Mouse (Mus musculus): ENCODE data around the gene Slamf8. TPM values are rescaled to one million over a fixed set of nuclear protein-coding genes. Genes with fewer than 3 reads are reported as not detected.

Gene Slamf8
- total RNA-seq, 2 experiments from 2014 or later = not detected

- intact Hi-C loops (cut with DNase I) = no loop called here
- DNase-seq (ENCODE audit: extremely low spot score in 1 of 2, low spot score in 2 of 2) = peak; percentile 48 to 70
These were observed 28.9 kb upstream of the Slamf8 start for GRCm38 (mm10) chr1:172619235-172619634.

GRCm38 (mm10) chr1:172618141-172618540 lies 27.8 kb upstream of the Slamf8 start:
- Histone ChIP-seq H3K27ac (no peak overlapping the region), H3K4me3 (no peak overlapping the region)
- no peak for TF ChIP-seq CTCF (IDR thresholded peaks at IDR 0.05)
- DNase-seq (ENCODE audit: extremely low spot score in 1 of 2, low spot score in 2 of 2) = no peak
- intact Hi-C loops (cut with DNase I) = no loop called here

More at GRCm38 (mm10) chr1:172619235-172619634, 28.9 kb upstream of the Slamf8 start:
- Histone ChIP-seq H3K4me3 (no peak overlapping the region), H3K27ac (no peak overlapping the region)
- peak; percentile 84 for TF ChIP-seq CTCF (IDR thresholded peaks at IDR 0.05)

GRCm38 (mm10) chr1:172617365-172618076 lies 27.2 kb upstream of the Slamf8 start:
- intact Hi-C loops (cut with DNase I) = loop anchor here (2.0 kb wide), 1 partner anchor 15 kb away; the partner anchor contains the start of gene Dusp23
- peak overlapping the region; percentile 45; the same call in 1 of the 2 replicates for H3K4me3 ChIP-seq
- no peak overlapping the region for H3K27ac ChIP-seq
- no peak for TF ChIP-seq CTCF (IDR thresholded peaks at IDR 0.05)
- DNase-seq (ENCODE audit: extremely low spot score in 1 of 2, low spot score in 2 of 2) = no peak

- TF ChIP-seq CTCF (IDR thresholded peaks at IDR 0.05) = no peak
- no peak overlapping the region for H3K27ac ChIP-seq
These were observed 26.4 kb upstream of the Slamf8 start for GRCm38 (mm10) chr1:172616537-172617300.

GRCm38 (mm10) chr1:172615412-172615811 lies 25.0 kb upstream of the Slamf8 start:
- H3K4me3 ChIP-seq = no peak overlapping the region
- H3K27ac ChIP-seq = no peak overlapping the region
- intact Hi-C loops (cut with DNase I) = no loop called here
- no peak for TF ChIP-seq CTCF (IDR thresholded peaks at IDR 0.05)
- no peak for DNase-seq (ENCODE audit: extremely low spot score in 1 of 2, low spot score in 2 of 2)

More at GRCm38 (mm10) chr1:172616537-172617300, 26.4 kb upstream of the Slamf8 start:
- intact Hi-C loops (cut with DNase I) = loop anchor here (2.0 kb wide), 1 partner anchor 16 kb away; the partner anchor contains the start of gene Dusp23
- DNase-seq (ENCODE audit: extremely low spot score in 1 of 2, low spot score in 2 of 2) = peak; percentile 32 to 34
- peak overlapping the region; percentile 45 for H3K4me3 ChIP-seq

- no peak overlapping the region for H3K27ac ChIP-seq
- intact Hi-C loops (cut with DNase I) = no loop called here
- no peak for TF ChIP-seq CTCF (IDR thresholded peaks at IDR 0.05)
- H3K4me3 ChIP-seq = no peak overlapping the region
- DNase-seq (ENCODE audit: extremely low spot score in 1 of 2, low spot score in 2 of 2) = no peak
These were observed 24.3 kb upstream of the Slamf8 start for GRCm38 (mm10) chr1:172614654-172615053.

- Histone ChIP-seq H3K27ac (no peak overlapping the region), H3K4me3 (no peak overlapping the region)
- intact Hi-C loops (cut with DNase I) = loop anchor here (2.0 kb wide), 1 partner anchor 84 kb away; no protein-coding TSS in a partner anchor
- no peak for DNase-seq (ENCODE audit: extremely low spot score in 1 of 2, low spot score in 2 of 2)
- peak; percentile 26 for TF ChIP-seq CTCF (IDR thresholded peaks at IDR 0.05)
These were observed 22.4 kb upstream of the Slamf8 start for GRCm38 (mm10) chr1:172612745-172613144.

- H3K27ac ChIP-seq = no peak overlapping the region
- intact Hi-C loops (cut with DNase I) = no loop called here
- no peak for TF ChIP-seq CTCF (IDR thresholded peaks at IDR 0.05)
- no peak for DNase-seq (ENCODE audit: extremely low spot score in 1 of 2, low spot score in 2 of 2)
- no peak overlapping the region for H3K4me3 ChIP-seq
These were observed 20.9 kb upstream of the Slamf8 start for GRCm38 (mm10) chr1:172611304-172611703.

GRCm38 (mm10) chr1:172602326-172602725 lies 12.0 kb upstream of the Slamf8 start, which contains the start of gene Fcrl6:
Gene Fcrl6, minus strand, starts transcription at chr1:172602551.
- TF ChIP-seq CTCF (IDR thresholded peaks at IDR 0.05) = no peak
- intact Hi-C loops (cut with DNase I) = no loop called here
- no peak within 1 kb of the TSS for H3K4me3 ChIP-seq
- DNase-seq (ENCODE audit: extremely low spot score in 1 of 2, low spot score in 2 of 2) = no peak
- no peak within 1 kb of the TSS for H3K27ac ChIP-seq

GRCm38 (mm10) chr1:172594495-172594894 lies 4.1 kb upstream of the Slamf8 start:
- DNase-seq (ENCODE audit: extremely low spot score in 1 of 2, low spot score in 2 of 2) = no peak
- peak; percentile 68 for TF ChIP-seq CTCF (IDR thresholded peaks at IDR 0.05)
- Histone ChIP-seq H3K4me3 (no peak overlapping the region), H3K27ac (no peak overlapping the region)
- intact Hi-C loops (cut with DNase I) = no loop called here

GRCm38 (mm10) chr1:172593956-172594355 lies 3.6 kb upstream of the Slamf8 start:
- Histone ChIP-seq H3K27ac (no peak overlapping the region), H3K4me3 (no peak overlapping the region)
- intact Hi-C loops (cut with DNase I) = no loop called here
- TF ChIP-seq CTCF (IDR thresholded peaks at IDR 0.05) = no peak
- no peak for DNase-seq (ENCODE audit: extremely low spot score in 1 of 2, low spot score in 2 of 2)

GRCm38 (mm10) chr1:172593321-172593720 lies 3.0 kb upstream of the Slamf8 start:
- TF ChIP-seq CTCF (IDR thresholded peaks at IDR 0.05) = no peak
- Histone ChIP-seq H3K27ac (no peak overlapping the region), H3K4me3 (no peak overlapping the region)
- DNase-seq (ENCODE audit: extremely low spot score in 1 of 2, low spot score in 2 of 2) = no peak
- intact Hi-C loops (cut with DNase I) = no loop called here
